ENCODE assay signal across 9 mouse cellular contexts in genomic region chr2:97467031-97467549, GRCm38 (mm10).
A peak's percentile ranks its signal among the peaks of the same experiment; 100 is the strongest.
DNase-seq lines count a peak whose midpoint lies in the region; ATAC-seq lines count a peak whose summit lies in the region.
"Had no signal": no experiment of that assay in that cellular context is flagged by ENCODE, and none has a peak within 500 bp of the region (broad histone marks: within the 10 kb centered on the region; RNA-seq: fewer than 3 reads in every experiment).

No protein-coding gene starts in this region.

- no peak for DNase-seq in heart, adult 9 months (ENCODE audit: low spot score in 2 of 2)
- peak; percentile 72 for DNase-seq in brain, adult 2 months (ENCODE audit: low read depth, low spot score)
- peak; percentile 58 for DNase-seq in forebrain, embryonic 10.5 days (ENCODE audit: extremely low spot score, low spot score)
- peak; percentile 56 to 62 for DNase-seq in right cerebral cortex, adult 2 months (ENCODE audit: low spot score in 2 of 2)

- H3K4me2 ChIP-seq in heart, embryonic 15.5 days, result peak overlapping the region; percentile 87
- H3K4me2 ChIP-seq in intestine, embryonic 16.5 days (ENCODE audit: low read depth, low read length), result peak overlapping the region; percentile 92
- peak overlapping the region; percentile 87 for H3K4me2 ChIP-seq in limb, embryonic 15.5 days

- no peaks in the 10 kb centered on the region for H3K9me3 ChIP-seq in heart, embryonic 15.5 days (replicated peaks)
- no peaks in the 10 kb centered on the region for H3K9me3 ChIP-seq in forebrain, embryonic 10.5 days
- H3K9me3 ChIP-seq in intestine, embryonic 16.5 days (ENCODE audit: control insufficient read depth, low read length), result no peaks in the 10 kb centered on the region
- no peaks in the 10 kb centered on the region for H3K9me3 ChIP-seq in limb, embryonic 15.5 days

- H3K4me1 ChIP-seq in heart, embryonic 15.5 days (replicated peaks), result peaks cover 3% of the 10 kb centered on the region
- peaks cover 18% of the 10 kb centered on the region for H3K4me1 ChIP-seq in forebrain, embryonic 10.5 days
- no peaks in the 10 kb centered on the region for H3K4me1 ChIP-seq in intestine, embryonic 16.5 days (ENCODE audit: control insufficient read depth, insufficient read depth, low read length)
- H3K4me1 ChIP-seq in limb, embryonic 15.5 days, result peaks cover 6% of the 10 kb centered on the region; the same call in 1 of the 2 replicates

- peaks cover 12% of the 10 kb centered on the region for H3K27me3 ChIP-seq in heart, embryonic 15.5 days
- peaks cover 13% of the 10 kb centered on the region for H3K27me3 ChIP-seq in forebrain, embryonic 10.5 days (ENCODE audit: poor library complexity, severe bottlenecking)
- H3K27me3 ChIP-seq in intestine, embryonic 16.5 days (replicated peaks; ENCODE audit: control insufficient read depth, insufficient read depth, low read length), result peaks cover 4% of the 10 kb centered on the region; the same call in 1 of the 2 replicates
- no peaks in the 10 kb centered on the region for H3K27me3 ChIP-seq in limb, embryonic 15.5 days

- peak overlapping the region; percentile 59; the same call in 1 of the 2 replicates for H3K27ac ChIP-seq in heart, embryonic 15.5 days
- peak overlapping the region; percentile 83 for H3K27ac ChIP-seq in forebrain, embryonic 10.5 days
- no peak overlapping the region for H3K27ac ChIP-seq in intestine, embryonic 16.5 days (ENCODE audit: low read length)
- H3K27ac ChIP-seq in limb, embryonic 15.5 days, result peak overlapping the region; percentile 63
- H3K27ac ChIP-seq: macrophage had no signal

- H3K36me3 ChIP-seq in heart, embryonic 15.5 days, result no peaks in the 10 kb centered on the region
- H3K36me3 ChIP-seq in forebrain, embryonic 10.5 days (replicated peaks), result no peaks in the 10 kb centered on the region
- H3K36me3 ChIP-seq in intestine, embryonic 16.5 days (ENCODE audit: control insufficient read depth, insufficient read depth, low read length), result no peaks in the 10 kb centered on the region
- H3K36me3 ChIP-seq in limb, embryonic 15.5 days, result no peaks in the 10 kb centered on the region

- ATAC-seq in heart, embryonic 15.5 days (replicated peaks; ENCODE audit: insufficient number of reproducible peaks, insufficient read depth, low FRiP score, low read depth), result peak; percentile 51; the same call in 1 of the 2 replicates
- peak; percentile 70 for ATAC-seq in intestine, embryonic 16.5 days
- ATAC-seq in limb, embryonic 15.5 days (ENCODE audit: insufficient number of reproducible peaks, low FRiP score, low TSS enrichment, low read depth), result no peak
- ATAC-seq in megakaryocyte-erythroid progenitor cell, adult 5-6 weeks (replicated peaks; ENCODE audit: low FRiP score, low TSS enrichment, poor library complexity, severe bottlenecking), result no peak

- WGBS in heart, embryonic 15.5 days, result 0% methylated on average over 26 of the region's 26 CpGs
- under 1% methylated on average over 26 of the region's 26 CpGs for WGBS in forebrain, embryonic 10.5 days
- under 1% methylated on average over 26 of the region's 26 CpGs for WGBS in intestine, embryonic 16.5 days
- WGBS in limb, embryonic 15.5 days, result under 1% methylated on average over 26 of the region's 26 CpGs

- peak overlapping the region; percentile 66 for H3K4me3 ChIP-seq in heart, embryonic 15.5 days
- peak overlapping the region; percentile 55 for H3K4me3 ChIP-seq in forebrain, embryonic 10.5 days
- H3K4me3 ChIP-seq in intestine, embryonic 16.5 days (ENCODE audit: low read length), result peak overlapping the region; percentile 54
- H3K4me3 ChIP-seq in limb, embryonic 15.5 days, result peak overlapping the region; percentile 53

- peak overlapping the region; percentile 41; the same call in 1 of the 2 replicates for H3K9ac ChIP-seq in heart, embryonic 15.5 days
- peak overlapping the region; percentile 40; the same call in 1 of the 2 replicates for H3K9ac ChIP-seq in intestine, embryonic 16.5 days (ENCODE audit: low read depth, low read length)
- 0 out of 2 replicates have a peak overlapping the region, but pooled peaks have one; percentile 28 for H3K9ac ChIP-seq in limb, embryonic 15.5 days

Comparison
In these comparisons a context has a peak if more than half of its experiments do, and no peak if none do; other contexts are left out.
1. ATAC-seq: peak in heart, embryonic 15.5 days (single experiment) and intestine, embryonic 16.5 days (single experiment); none in limb, embryonic 15.5 days (single experiment) and megakaryocyte-erythroid progenitor cell, adult 5-6 weeks (single experiment).
2. DNase-seq: peak in brain, adult 2 months (single experiment), forebrain, embryonic 10.5 days (single experiment) and right cerebral cortex, adult 2 months (2 of 2); none in heart, adult 9 months (0 of 2).
3. Peak in every context shown above with its lines, with median percentiles within 50 percentile points of each other: H3K4me2 ChIP-seq, H3K4me3 ChIP-seq and H3K9ac ChIP-seq.